Mouse (Mus musculus) small intestine, adult 2 months (tissue): ENCODE measurements around the gene Zfr. TPM values are rescaled to one million over a fixed set of nuclear protein-coding genes. Genes with fewer than 3 reads are reported as not detected.
"Not testable (repeated sequence)": the region's sequence is repeated elsewhere in the genome, so short reads cannot be mapped to it uniquely, and the experiment has no call there.

Source experiments
- H3K27ac ChIP-seq: fragments of 200-500 bp; 2 replicates; pipeline ENCODE4 v1.5.1; 2012; ENCODE audit warnings: low read depth, low read length, control low read depth, inconsistent platforms; ENCODE audit not compliant: insufficient read depth
- H3K27me3 ChIP-seq: fragments of 200-500 bp; 2 replicates; pipeline ENCODE4 v1.6.1; 2012; ENCODE audit warnings: mild to moderate bottlenecking, moderate library complexity, low read length, inconsistent platforms; ENCODE audit not compliant: control insufficient read depth, insufficient read depth
- H3K36me3 ChIP-seq: fragments of 200-500 bp; 2 replicates; pipeline ENCODE4 v1.6.1; 2012; ENCODE audit warnings: mild to moderate bottlenecking, low read length, control low read depth, inconsistent platforms; ENCODE audit not compliant: control insufficient read depth, insufficient read depth
- H3K4me1 ChIP-seq: fragments of 200-500 bp; 2 replicates; pipeline ENCODE4 v1.6.1; 2012; ENCODE audit warnings: low read length, inconsistent platforms, mixed read lengths; ENCODE audit not compliant: control insufficient read depth, insufficient read depth, insufficient read length
- H3K4me3 ChIP-seq: fragments of 200-500 bp; 2 replicates; pipeline ENCODE4 v1.5.1; 2012; ENCODE audit warnings: low read depth, mild to moderate bottlenecking, control low read depth, inconsistent platforms, low read length, moderate library complexity
- CTCF ChIP-seq: fragments of 200-500 bp; IDR thresholded peaks from 2 replicates; pipeline ENCODE4 v1.5.1; 2012; ENCODE audit warnings: low read depth, mild to moderate bottlenecking, control low read depth, inconsistent platforms, low read length, moderate library complexity, mixed read lengths; ENCODE audit not compliant: insufficient replicate concordance, insufficient read length; ENCODE audit errors: extremely low read depth
- POLR2A ChIP-seq: fragments of 200-500 bp; IDR thresholded peaks from 2 replicates; pipeline ENCODE4 v1.6.1; 2012; ENCODE audit warnings: low read depth, mild to moderate bottlenecking, control low read depth, inconsistent platforms, low read length, moderate library complexity
- WGBS: fragments of 180-500 bp; shearing (Covaris S2); methylation state at CpG from one replicate; pipeline ENCODE4 v1.1.7; 2018; 5-methylcytosine and 5-hydroxymethylcytosine counted together
- polyA plus RNA-seq: library from polyadenylated mRNA; depleted of rRNA; stranded (reverse); fragments of >200 nt; gene quantifications from 2 replicates; pipeline ENCODE4 v1.2.3, GENCODE M21; 2012

Gene Zfr
- polyA plus RNA-seq, 1 experiment, result 145 TPM

DNA sequence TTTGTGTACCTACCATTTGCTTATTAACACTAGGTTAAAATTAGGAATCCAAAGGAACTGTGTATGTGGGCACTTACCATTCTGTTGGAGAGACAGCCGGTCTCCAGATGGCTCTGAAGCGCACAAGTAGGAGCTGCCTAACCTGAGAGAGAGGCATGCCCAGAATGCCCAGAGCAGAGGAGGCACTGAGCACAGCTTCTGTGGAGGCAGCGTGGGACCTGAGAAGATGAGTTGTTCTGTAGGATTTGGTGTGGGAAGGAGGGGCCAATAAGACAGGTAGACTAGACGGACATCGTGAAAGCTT lies 97.7 kb downstream of the Zfr start:
- Histone ChIP-seq H3K36me3 (0 out of 2 replicates have a peak, but pooled peaks cover 4% of the 10 kb centered on the region), H3K27ac (no peak overlapping the region), H3K4me1 (peaks cover 31% of the 10 kb centered on the region), H3K4me3 (no peak overlapping the region), H3K27me3 (no peaks in the 10 kb centered on the region)
- WGBS, result 94% methylated on average over 5 of the region's 5 CpGs
- TF ChIP-seq CTCF (no peak), POLR2A (no peak)

DNA sequence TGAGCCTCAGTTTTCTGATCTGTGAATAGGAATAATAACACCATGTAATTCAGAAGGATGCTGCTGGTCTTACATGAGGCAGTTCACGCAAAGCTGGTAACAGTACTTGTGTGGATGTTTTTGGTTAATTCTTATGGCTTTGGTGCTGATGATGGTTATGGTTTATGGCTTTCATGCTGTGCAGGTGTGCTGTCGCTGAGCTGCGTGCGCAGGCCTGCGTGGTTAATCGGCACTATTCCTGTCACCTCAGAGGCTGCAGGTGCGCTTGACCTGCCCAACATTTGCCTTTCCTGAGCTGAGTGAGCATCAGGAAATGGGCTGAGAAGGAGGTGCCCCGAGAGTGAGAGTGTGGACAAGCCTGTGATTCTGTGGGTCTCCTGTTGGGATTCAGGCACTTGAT lies 98.5 kb downstream of the Zfr start:
- peaks cover 39% of the 10 kb centered on the region for H3K4me1 ChIP-seq
- 85% methylated on average over 8 of the region's 8 CpGs for WGBS
- 0 out of 2 replicates have a peak, but pooled peaks cover 4% of the 10 kb centered on the region for H3K36me3 ChIP-seq
- no peak overlapping the region for H3K27ac ChIP-seq
- no peaks in the 10 kb centered on the region for H3K27me3 ChIP-seq
- TF ChIP-seq POLR2A (no peak), CTCF (no peak)
- H3K4me3 ChIP-seq, result no peak overlapping the region

DNA sequence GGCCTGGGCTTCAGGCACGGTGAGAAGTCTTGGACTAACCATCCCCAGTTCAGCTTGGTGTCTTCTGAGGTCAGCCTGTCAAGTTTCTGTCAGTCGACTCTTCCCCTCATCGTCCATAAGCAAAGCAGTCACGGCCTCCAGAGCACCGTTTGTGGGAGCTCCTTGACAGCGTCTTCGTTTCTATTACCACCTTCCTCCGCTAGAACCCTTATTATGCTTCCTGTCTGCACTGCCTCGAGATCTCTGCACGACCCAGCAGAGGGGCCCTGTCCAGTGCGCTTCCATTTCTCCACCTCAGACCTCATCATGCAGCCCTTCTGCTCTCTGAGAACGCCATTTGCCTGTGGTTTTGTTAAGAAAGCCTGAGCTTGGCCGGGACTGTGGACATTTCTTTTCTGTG lies 99.2 kb downstream of the Zfr start:
- Histone ChIP-seq H3K27ac (no peak overlapping the region), H3K4me3 (no peak overlapping the region), H3K4me1 (peaks cover 40% of the 10 kb centered on the region), H3K36me3 (0 out of 2 replicates have a peak, but pooled peaks cover 3% of the 10 kb centered on the region), H3K27me3 (no peaks in the 10 kb centered on the region)
- 75% methylated on average over 13 of the region's 13 CpGs for WGBS
- TF ChIP-seq CTCF (no peak), POLR2A (no peak)

DNA sequence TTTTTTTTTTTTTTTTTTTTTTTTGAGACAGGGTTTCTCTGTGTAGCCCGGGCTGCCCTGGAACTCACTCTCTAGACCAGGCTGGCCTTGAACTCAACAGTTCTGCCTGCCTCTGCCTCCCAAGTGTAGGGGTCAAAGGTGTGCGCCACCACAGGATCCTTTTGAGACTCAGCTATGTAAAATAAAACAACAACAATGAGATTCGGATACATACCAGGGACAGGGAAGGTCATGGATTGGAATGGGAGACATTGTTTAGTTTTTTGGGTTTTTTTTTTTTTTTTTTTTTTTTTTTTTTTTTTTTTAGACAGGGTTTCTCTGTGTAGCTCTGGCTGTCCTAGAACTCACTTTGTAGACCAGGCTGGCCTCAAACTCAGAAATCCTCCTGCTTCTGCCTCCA lies 99.7 kb downstream of the Zfr start:
- H3K4me1 ChIP-seq, result peaks cover 43% of the 10 kb centered on the region
- H3K4me3 ChIP-seq, H3K27me3 ChIP-seq, H3K27ac ChIP-seq, H3K36me3 ChIP-seq: not testable (repeated sequence)
- WGBS, result 83% methylated on average over 3 of the region's 3 CpGs

DNA sequence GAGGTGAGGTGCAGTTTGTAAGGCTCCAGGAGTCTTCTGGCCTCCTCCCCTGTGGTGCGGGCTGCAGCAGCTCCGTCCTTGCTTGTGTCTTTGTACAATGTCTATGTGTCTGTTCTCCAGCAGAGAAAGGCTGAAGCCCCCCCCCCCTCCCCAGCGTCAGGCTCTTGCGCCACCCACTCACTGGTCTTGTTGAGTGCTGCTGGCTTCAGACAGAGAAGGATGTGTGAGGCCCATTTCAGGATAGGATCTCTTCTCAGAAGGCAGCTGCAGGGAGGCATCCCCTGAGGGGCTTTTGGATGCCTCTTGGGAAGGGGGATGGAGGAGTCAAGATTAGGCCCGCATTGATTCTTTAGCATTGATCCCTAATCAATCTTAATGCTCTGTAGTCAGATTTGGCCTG lies 100.2 kb downstream of the Zfr start:
- H3K4me1 ChIP-seq, result peaks cover 46% of the 10 kb centered on the region
- no peaks in the 10 kb centered on the region for H3K27me3 ChIP-seq
- 0 out of 2 replicates have a peak, but pooled peaks cover 3% of the 10 kb centered on the region for H3K36me3 ChIP-seq
- no peak overlapping the region for H3K4me3 ChIP-seq
- TF ChIP-seq CTCF (no peak), POLR2A (no peak)
- H3K27ac ChIP-seq, result no peak overlapping the region
- WGBS, result 76% methylated on average over 5 of the region's 5 CpGs

DNA sequence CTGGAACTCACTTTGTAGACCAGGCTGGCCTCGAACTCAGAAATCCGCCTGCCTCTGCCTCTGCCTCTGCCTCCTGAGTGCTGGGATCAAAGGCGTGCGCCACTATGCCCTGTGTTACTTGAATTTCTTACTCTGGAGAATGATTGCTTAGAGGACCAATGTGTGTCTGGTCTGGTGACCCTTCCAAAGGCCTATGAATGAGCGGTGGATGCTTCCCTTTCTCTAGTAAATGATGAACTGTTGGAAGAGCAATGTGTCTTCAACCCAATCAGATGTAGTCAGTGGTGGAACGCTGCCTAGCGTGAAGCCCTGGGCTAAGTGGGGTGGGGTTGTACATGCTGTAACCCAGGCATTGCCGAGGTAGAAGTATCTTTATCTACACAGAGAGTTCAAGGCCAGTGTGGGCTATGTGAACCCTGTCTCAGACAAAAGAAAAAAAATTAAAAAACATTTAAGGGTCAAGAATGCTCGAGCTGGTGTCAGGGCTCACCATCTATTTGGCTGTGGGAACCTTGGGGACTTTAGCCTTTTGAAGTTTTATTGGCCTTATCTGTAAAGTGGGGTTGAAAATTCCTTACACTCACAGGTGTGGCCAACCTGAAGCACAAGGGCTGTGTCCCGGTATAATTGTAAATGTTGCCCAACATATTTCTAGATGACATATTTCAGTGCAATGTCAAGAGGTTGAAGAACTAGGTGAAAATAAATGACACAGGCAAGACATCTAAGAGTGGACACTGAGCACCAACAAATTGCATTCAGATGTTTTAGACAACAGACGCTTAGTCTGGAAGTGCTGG lies 101.2 kb downstream of the Zfr start:
- peaks cover 46% of the 10 kb centered on the region for H3K4me1 ChIP-seq
- TF ChIP-seq CTCF (no peak), POLR2A (no peak)
- H3K27me3 ChIP-seq, result no peaks in the 10 kb centered on the region
- WGBS, result 48% methylated on average over 11 of the region's 11 CpGs
- H3K27ac ChIP-seq, result peak overlapping the region; percentile 54
- H3K4me3 ChIP-seq, result no peak overlapping the region
- H3K36me3 ChIP-seq, result no peaks in the 10 kb centered on the region

DNA sequence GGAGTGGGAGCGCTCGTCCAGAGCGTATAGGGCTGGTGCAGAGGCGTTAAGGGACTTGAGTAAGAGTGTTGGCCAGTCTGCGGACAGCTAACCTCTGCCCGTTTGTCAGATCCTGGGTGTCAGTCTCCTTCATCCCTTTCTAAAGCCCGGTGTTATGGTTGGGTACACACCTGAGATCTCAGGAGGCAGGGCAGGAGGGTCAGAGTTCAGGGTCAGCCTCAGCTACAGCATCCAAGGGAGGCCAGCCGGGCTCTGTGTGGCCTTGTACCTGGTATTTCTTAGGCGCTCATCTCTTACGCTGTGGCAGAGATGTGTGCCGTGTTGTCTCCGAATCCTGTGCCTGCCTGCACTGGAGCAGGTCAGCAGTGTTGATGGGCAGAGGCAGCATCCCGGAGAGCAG lies 103.5 kb downstream of the Zfr start:
- no peak overlapping the region for H3K27ac ChIP-seq
- peaks cover 48% of the 10 kb centered on the region for H3K4me1 ChIP-seq

More for the DNA sequence above, 103.5 kb downstream of the Zfr start:
- 77% methylated on average over 13 of the region's 13 CpGs for WGBS
- no peak for TF ChIP-seq POLR2A
- no peak for TF ChIP-seq CTCF
- Histone ChIP-seq H3K27me3 (no peaks in the 10 kb centered on the region), H3K4me3 (no peak overlapping the region), H3K36me3 (no peaks in the 10 kb centered on the region)
